Mouse (Mus musculus) cerebellum, adult 2 months (tissue): ENCODE results near the gene Asf1b.

Experiments
- CTCF ChIP-seq: fragments of 200-500 bp; IDR thresholded peaks from 2 replicates; pipeline ENCODE4 v1.5.1; 2011; ENCODE audit warnings: low read depth, mild to moderate bottlenecking, control low read depth, low read length, moderate library complexity, borderline replicate concordance; ENCODE audit not compliant: insufficient read depth
- POLR2A ChIP-seq: fragments of 200-500 bp; IDR thresholded peaks from 2 replicates; pipeline ENCODE4 v1.6.1; 2011; ENCODE audit warnings: low read length, control low read depth, borderline replicate concordance; ENCODE audit not compliant: insufficient read depth

- no peak for TF ChIP-seq CTCF
- no peak for TF ChIP-seq POLR2A
Observed at GRCm38 (mm10) chr8:83934222-83934621, 21.1 kb upstream of the Asf1b start.
